Mouse (Mus musculus) liver, embryonic 13.5 days (tissue): ENCODE measurements around the gene Ece1. TPM values are rescaled to one million over a fixed set of nuclear protein-coding genes. Genes with fewer than 3 reads are reported as not detected.

Source experiments
- ATAC-seq: fragments of 200-750 bp; cut with Nextera tagmentation; 2 replicates; pipeline ENCODE4 v1.8.0; 2017; ENCODE audit warnings: low read depth, mild to moderate bottlenecking, moderate number of reproducible peaks, moderate library complexity
- DNase-seq: peaks from one replicate; pipeline ENCODE4 v3.0.0; 2022
- H3K27ac ChIP-seq: fragments of 300-500 bp; sonication (generic); 2 replicates; pipeline ENCODE4 v1.5.1; 2015; ENCODE audit warnings: moderate library complexity, mild to moderate bottlenecking, inconsistent platforms
- H3K27me3 ChIP-seq: fragments of 300-500 bp; sonication (generic); 2 replicates; pipeline ENCODE4 v1.6.1; 2015; ENCODE audit warnings: mild to moderate bottlenecking, inconsistent platforms
- H3K36me3 ChIP-seq: fragments of 300-500 bp; sonication (generic); 2 replicates; pipeline ENCODE4 v1.6.1; 2015; ENCODE audit warnings: mild to moderate bottlenecking, inconsistent platforms
- H3K4me1 ChIP-seq: fragments of 300-500 bp; sonication (generic); replicated peaks from 2 replicates; pipeline ENCODE4 v1.6.1; 2015; ENCODE audit warnings: inconsistent platforms
- H3K4me2 ChIP-seq: fragments of 300-500 bp; sonication (generic); 2 replicates; pipeline ENCODE4 v1.6.1; 2015; ENCODE audit warnings: inconsistent platforms, mild to moderate bottlenecking, moderate library complexity
- H3K4me3 ChIP-seq: fragments of 300-500 bp; sonication (generic); replicated peaks from 2 replicates; pipeline ENCODE4 v1.5.1; 2015; ENCODE audit warnings: mild to moderate bottlenecking, inconsistent platforms
- H3K9ac ChIP-seq: fragments of 300-500 bp; sonication (generic); 2 replicates; pipeline ENCODE4 v1.6.1; 2015; ENCODE audit warnings: mild to moderate bottlenecking, inconsistent platforms
- H3K9me3 ChIP-seq: fragments of 300-500 bp; sonication (generic); replicated peaks from 2 replicates; pipeline ENCODE4 v1.6.1; 2016; ENCODE audit warnings: inconsistent platforms
- WGBS: fragments of 180-500 bp; shearing (Covaris S2); methylation state at CpG from one replicate; pipeline ENCODE4 v1.1.7; 2015; ENCODE audit not compliant: insufficient replicate concordance; 5-methylcytosine and 5-hydroxymethylcytosine counted together
- polyA plus RNA-seq: library from polyadenylated mRNA; unstranded; fragments of >200 nt; fragmentation: Nextera tagmentation; extraction: Ambion mirVana; gene quantifications from 2 replicates; pipeline ENCODE4 v1.2.1, GENCODE M21; 2015

The Ece1 gene
- polyA plus RNA-seq, 1 experiment from 2014 or later, result 12.3 TPM

DNA sequence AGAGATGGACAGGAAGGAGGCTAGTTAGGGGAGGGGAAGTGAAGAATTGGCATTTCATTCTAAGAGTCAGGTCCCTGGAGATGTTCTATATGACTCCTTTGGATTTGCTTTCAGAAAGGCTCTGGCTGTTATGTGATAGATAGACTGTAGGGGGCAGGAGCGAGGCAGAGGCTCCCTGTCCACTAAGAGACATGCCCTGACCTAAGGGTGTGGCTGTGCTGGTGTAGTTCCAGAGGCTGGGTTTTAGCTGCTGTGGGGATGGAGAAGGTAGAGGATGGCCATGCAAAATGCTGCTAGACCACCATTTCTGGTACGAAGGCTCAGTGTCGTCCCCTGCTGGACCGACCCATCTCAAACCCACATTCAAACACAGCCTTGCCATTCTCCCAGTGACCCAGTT lies 8.9 kb downstream of the Ece1 start:
- Histone ChIP-seq H3K36me3 (no peaks in the 10 kb centered on the region), H3K27ac (no peak overlapping the region), H3K9me3 (no peaks in the 10 kb centered on the region), H3K4me2 (no peak overlapping the region), H3K27me3 (peaks cover 21% of the 10 kb centered on the region), H3K9ac (no peak overlapping the region), H3K4me1 (peaks cover 73% of the 10 kb centered on the region), H3K4me3 (no peak overlapping the region)
- no peak for ATAC-seq
- WGBS, result 52% methylated on average over 4 of the region's 4 CpGs
- DNase-seq, result no peak

DNA sequence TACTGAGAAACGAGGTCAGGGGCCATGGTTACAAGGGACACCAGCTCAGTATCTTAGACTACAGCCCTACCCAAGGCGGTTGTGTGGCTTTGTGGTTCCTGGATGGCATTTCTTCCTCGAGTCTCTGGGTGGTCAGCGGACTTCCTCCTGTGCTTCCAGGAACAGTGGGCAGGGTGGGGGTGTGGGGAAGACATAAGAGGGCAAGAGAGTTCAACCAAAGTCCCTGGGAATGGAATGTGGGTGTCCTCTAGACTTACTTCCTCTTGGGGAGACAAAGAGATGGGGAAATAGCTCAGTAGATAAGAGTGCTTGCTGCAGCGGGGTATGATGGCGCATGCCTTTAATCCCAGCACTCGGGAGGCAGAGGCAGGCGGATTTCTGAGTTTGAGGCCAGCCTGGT lies 9.4 kb downstream of the Ece1 start:
- Histone ChIP-seq H3K4me2 (no peak overlapping the region), H3K4me1 (peaks cover 69% of the 10 kb centered on the region), H3K9me3 (no peaks in the 10 kb centered on the region), H3K9ac (no peak overlapping the region), H3K4me3 (no peak overlapping the region), H3K36me3 (no peaks in the 10 kb centered on the region), H3K27ac (no peak overlapping the region), H3K27me3 (peaks cover 17% of the 10 kb centered on the region)
- 17% methylated on average over 8 of the region's 8 CpGs for WGBS
- no peak for DNase-seq
- no peak for ATAC-seq

DNA sequence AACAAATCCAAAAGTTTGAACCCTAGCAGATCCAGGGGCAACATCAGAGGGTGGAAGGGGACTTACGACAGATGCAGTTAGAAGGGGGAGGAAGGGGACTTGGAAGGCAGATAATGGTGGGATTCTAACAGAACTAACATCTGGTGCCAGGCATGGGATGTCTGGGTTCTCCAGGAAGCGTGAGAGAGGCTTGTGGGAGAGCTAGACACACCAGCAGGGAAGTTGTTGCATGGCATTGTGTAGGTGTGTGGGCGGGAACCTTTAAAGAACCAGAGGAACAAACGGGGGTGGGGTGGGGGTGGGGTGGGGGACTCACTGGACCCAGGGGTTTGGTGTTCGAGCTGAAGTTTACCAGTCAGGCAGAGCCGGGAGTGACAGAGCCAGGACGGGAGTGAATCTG lies 12.3 kb downstream of the Ece1 start:
- Histone ChIP-seq H3K36me3 (no peaks in the 10 kb centered on the region), H3K4me3 (no peak overlapping the region), H3K4me2 (no peak overlapping the region), H3K9ac (no peak overlapping the region), H3K9me3 (no peaks in the 10 kb centered on the region), H3K27me3 (0 out of 2 replicates have a peak, but pooled peaks cover 5% of the 10 kb centered on the region), H3K4me1 (peaks cover 57% of the 10 kb centered on the region), H3K27ac (no peak overlapping the region)
- DNase-seq (no peak), ATAC-seq (no peak)
- 30% methylated on average over 7 of the region's 7 CpGs for WGBS

DNA sequence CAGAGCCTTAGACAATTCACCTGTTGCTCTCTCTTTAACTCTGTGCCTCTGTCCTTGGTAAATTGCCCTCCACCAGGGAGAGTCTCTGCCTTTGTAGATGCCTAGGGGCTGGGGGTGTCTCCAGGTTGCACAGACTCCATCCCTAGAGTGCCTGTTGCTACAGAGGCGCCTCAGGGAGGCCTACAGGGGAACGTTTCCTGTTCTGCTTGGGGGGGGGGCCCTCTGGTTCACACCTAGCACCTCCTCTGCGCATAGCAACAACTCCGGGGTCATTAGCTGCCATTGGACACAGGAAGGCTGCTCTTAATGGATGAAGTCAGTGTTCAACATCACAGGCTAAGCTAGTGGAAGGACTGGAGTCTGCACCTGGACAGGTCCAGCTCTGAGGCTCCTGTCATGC lies 12.8 kb downstream of the Ece1 start:
- H3K4me1 ChIP-seq, result peaks cover 53% of the 10 kb centered on the region
- no peak overlapping the region for H3K27ac ChIP-seq
- DNase-seq (no peak), ATAC-seq (no peak)
- WGBS, result 19% methylated on average over 4 of the region's 4 CpGs
- H3K27me3 ChIP-seq, result 0 out of 2 replicates have a peak, but pooled peaks cover 5% of the 10 kb centered on the region
- H3K36me3 ChIP-seq, result no peaks in the 10 kb centered on the region
- no peak overlapping the region for H3K4me2 ChIP-seq
- no peaks in the 10 kb centered on the region for H3K9me3 ChIP-seq
- no peak overlapping the region for H3K9ac ChIP-seq
- no peak overlapping the region for H3K4me3 ChIP-seq

DNA sequence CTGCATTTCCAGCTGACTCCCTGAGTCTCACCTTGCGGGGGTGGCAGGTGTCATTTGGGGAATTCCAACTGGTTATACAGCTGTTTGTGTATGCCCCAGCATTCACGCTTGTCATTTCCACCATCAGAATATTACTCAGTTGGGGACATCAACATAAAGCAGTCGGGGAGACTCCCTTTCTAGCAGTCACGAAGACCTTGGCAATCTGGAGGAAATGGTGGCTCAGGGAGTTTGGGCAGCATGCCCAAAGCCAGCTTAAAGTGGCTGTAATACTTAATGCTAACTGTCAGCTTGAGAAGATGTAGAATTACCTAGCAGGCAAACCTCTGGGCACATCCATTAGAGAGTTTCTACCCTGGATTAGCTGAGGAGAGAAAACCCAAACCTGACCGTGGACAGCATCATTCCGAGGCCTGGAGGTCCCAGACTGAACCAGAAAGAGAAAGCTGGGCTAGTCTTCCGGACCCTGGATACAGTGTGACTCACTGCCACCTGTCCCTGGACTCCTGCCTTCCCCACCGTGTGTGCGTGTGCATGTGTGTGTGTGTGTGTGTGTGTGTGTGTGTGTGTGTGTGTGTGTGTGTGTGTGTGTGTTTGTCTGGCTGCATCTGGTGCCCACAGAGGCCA lies 13.5 kb downstream of the Ece1 start:
- Histone ChIP-seq H3K9ac (no peak overlapping the region), H3K36me3 (no peaks in the 10 kb centered on the region), H3K4me1 (peaks cover 45% of the 10 kb centered on the region), H3K27me3 (0 out of 2 replicates have a peak, but pooled peaks cover 5% of the 10 kb centered on the region), H3K4me3 (no peak overlapping the region), H3K9me3 (no peaks in the 10 kb centered on the region), H3K4me2 (no peak overlapping the region), H3K27ac (no peak overlapping the region)
- DNase-seq (no peak), ATAC-seq (no peak)
- 57% methylated on average over 9 of the region's 9 CpGs for WGBS

DNA sequence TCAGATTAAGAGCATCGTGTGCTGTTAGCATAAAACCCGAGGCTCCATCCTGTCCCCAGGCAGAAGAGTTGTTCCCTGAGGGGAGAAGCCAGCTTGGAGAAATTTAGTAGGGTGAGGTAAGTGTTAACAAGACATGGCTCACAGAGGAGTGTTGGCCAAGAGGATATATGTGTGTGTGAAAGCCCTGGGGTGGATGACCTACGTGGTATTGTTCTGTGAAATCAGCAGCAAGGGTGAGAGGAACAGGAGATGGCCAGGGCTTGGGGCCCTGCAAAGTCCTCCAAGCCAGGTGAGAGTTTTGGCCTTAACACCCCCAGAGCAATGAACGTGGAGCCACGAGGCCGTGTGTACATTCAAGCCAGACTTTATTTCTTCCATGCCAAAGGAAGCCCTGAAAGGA lies 14.8 kb downstream of the Ece1 start:
- no peak overlapping the region for H3K27ac ChIP-seq

DNA sequence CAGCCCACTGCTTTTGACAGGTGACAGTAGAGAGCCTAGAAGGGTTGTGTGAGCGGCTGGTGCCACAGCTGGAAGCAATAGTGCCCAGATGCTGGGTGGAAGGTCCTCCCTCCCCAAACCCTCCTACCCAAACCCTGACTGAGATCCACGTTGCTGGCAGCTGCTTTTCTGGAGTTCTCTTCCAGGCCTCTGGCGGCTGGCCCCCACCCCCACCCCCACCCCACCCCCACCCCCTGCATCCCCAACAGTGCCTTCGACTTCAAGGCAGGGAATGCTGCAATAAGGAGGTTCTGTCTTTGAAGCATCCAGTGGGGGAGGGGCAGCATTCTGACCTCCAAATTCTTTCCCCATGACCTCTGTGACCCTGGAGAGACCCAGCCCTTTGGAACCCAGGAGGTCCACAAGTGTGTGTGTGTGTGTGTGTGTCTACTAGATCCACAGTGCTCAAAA lies 15.4 kb downstream of the Ece1 start:
- WGBS, result 30% methylated on average over 4 of the region's 4 CpGs
- H3K27ac ChIP-seq, result no peak overlapping the region
- no peak for ATAC-seq

More for the DNA sequence above, 14.8 kb downstream of the Ece1 start:
- Histone ChIP-seq H3K4me1 (peaks cover 41% of the 10 kb centered on the region), H3K9me3 (no peaks in the 10 kb centered on the region), H3K4me3 (no peak overlapping the region), H3K4me2 (no peak overlapping the region), H3K9ac (no peak overlapping the region), H3K27me3 (0 out of 2 replicates have a peak, but pooled peaks cover 5% of the 10 kb centered on the region), H3K36me3 (no peaks in the 10 kb centered on the region)
- DNase-seq (no peak), ATAC-seq (no peak)
- 56% methylated on average over 6 of the region's 6 CpGs for WGBS

DNA sequence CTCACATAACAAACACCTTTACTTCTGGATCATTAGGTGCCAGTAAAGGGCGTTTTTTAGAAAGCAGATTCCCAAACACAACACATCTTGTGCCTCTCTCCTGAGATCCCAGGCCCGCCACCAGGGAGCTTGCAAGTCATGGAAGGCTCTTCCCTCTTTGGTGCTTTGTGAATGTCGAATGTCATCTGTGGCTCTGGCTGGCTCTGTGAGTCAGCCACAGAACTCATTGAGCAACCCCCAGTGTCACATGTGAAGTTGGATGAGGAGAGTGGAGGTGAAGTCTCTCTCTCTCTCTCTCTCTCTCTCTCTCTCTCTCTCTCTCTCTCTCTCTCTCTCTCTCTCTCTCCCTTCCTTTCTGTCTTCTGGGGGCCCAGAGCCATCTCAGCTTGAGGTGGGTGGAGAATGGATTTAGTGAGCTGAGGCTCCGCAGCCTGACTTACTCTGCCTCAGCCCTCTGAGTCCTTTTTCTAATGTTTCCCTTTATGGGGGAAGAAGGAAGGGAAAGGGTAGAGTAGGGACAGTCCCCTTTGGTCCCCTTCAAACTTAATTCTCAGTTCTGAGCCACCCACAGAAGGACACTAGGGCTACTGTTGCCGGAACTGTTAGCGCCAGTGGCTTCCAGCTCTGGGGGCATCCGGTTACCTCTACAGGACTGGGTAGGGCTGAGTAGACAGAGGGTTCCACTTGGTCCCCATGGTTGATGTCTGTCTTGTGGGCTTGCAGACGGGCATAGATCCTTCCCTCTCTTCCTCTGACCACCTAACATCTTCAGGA lies 17.5 kb downstream of the Ece1 start:
- Histone ChIP-seq H3K4me3 (no peak overlapping the region), H3K4me2 (no peak overlapping the region), H3K36me3 (no peaks in the 10 kb centered on the region), H3K9ac (no peak overlapping the region), H3K27me3 (no peaks in the 10 kb centered on the region), H3K27ac (no peak overlapping the region), H3K4me1 (peaks cover 38% of the 10 kb centered on the region), H3K9me3 (no peaks in the 10 kb centered on the region)
- DNase-seq (no peak), ATAC-seq (no peak)
- 63% methylated on average over 8 of the region's 8 CpGs for WGBS

More for the DNA sequence above, 15.4 kb downstream of the Ece1 start:
- DNase-seq, result no peak
- Histone ChIP-seq H3K9me3 (no peaks in the 10 kb centered on the region), H3K9ac (no peak overlapping the region), H3K4me3 (no peak overlapping the region), H3K4me2 (no peak overlapping the region), H3K36me3 (no peaks in the 10 kb centered on the region), H3K4me1 (peaks cover 43% of the 10 kb centered on the region), H3K27me3 (0 out of 2 replicates have a peak, but pooled peaks cover 5% of the 10 kb centered on the region)

DNA sequence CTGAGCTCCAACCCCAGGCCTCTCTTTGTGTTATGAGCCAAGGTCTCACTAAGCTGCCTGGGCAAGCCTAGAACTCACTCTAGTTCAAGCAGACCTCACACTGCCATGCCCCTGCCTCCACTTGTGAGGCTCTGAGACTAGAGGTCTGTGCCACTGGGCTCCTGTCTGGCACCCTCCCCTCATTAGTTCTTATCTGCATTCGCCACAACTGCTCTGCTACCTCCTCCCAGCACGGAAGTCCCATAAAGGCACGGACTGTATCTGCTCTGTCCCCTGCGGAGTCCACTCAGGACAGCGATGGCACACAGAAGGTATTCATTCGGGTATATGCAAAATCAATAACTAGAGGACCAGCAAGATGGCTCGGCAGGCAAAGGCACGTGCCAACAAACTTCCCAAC lies 19.4 kb downstream of the Ece1 start:
- Histone ChIP-seq H3K4me2 (0 out of 2 replicates have a peak overlapping the region, but pooled peaks have one; percentile 8), H3K4me1 (peaks cover 35% of the 10 kb centered on the region), H3K4me3 (no peak overlapping the region), H3K9ac (peak overlapping the region; percentile 11; the same call in 1 of the 2 replicates), H3K9me3 (no peaks in the 10 kb centered on the region), H3K27ac (no peak overlapping the region), H3K36me3 (no peaks in the 10 kb centered on the region), H3K27me3 (no peaks in the 10 kb centered on the region)
- 45% methylated on average over 8 of the region's 8 CpGs for whole genome bisulfite sequencing
- DNase-seq (no peak), ATAC-seq (peak; percentile 85)

DNA sequence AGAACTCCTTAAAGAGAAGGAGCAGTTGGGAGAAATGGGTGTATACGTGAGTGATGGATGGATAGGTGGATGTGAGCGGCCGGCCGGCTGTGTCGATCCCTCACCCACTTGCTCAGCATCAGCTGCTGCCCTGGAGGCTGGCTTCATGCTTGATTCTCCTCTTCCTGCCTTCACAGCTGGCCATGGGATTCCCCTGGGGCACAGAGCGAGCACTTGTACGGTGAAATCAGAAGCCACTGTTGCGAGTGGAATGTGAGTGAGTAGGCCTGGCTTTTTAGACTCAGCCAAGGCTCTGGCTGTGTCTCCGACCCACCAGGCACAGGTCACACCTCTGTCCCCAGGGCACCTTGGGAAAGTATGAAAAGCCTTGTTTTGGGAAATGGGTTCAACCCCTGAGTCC lies 20.6 kb downstream of the Ece1 start:
- ATAC-seq (no peak), DNase-seq (no peak)
- H3K4me2 ChIP-seq, result no peak overlapping the region
- H3K27me3 ChIP-seq, result no peaks in the 10 kb centered on the region
- H3K4me1 ChIP-seq, result peaks cover 38% of the 10 kb centered on the region
- H3K27ac ChIP-seq, result no peak overlapping the region
- no peaks in the 10 kb centered on the region for H3K9me3 ChIP-seq
- H3K9ac ChIP-seq, result no peak overlapping the region
- H3K36me3 ChIP-seq, result no peaks in the 10 kb centered on the region
- H3K4me3 ChIP-seq, result no peak overlapping the region
- WGBS, result 85% methylated on average over 9 of the region's 9 CpGs

DNA sequence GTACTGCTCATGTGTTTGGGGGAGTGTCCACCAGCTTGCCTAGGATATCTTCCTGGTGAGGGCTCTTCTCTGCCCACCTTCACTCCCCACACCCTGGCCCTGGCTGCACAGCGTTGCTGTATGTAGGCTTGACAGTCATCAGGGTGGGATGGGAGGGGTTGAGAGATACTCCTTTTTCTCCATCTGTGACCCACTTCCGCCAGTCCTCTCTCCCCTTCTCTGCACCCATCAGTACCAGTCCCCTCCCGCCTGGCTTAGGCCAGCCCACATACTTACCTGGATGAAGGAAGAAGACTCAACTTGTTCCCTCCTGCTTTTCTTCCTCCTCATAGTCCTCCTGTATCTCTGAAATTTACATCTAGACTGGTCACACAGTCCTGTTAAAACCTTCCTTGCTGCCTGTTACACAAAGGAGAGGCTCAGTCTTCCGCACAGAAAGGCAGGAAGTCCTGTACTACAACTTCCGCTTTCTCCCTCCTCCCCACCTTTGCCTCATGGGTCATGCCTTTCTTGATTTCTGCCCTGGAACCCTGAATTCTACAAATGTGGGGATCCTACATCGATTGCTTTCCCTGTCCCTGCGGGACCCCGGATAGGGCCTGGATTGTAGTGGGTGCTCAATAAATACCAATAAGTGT lies 21.6 kb downstream of the Ece1 start:
- Histone ChIP-seq H3K4me3 (no peak overlapping the region), H3K36me3 (peaks cover 2% of the 10 kb centered on the region; the same call in 1 of the 2 replicates), H3K9me3 (no peaks in the 10 kb centered on the region), H3K27ac (no peak overlapping the region), H3K27me3 (no peaks in the 10 kb centered on the region), H3K4me2 (no peak overlapping the region), H3K4me1 (peaks cover 43% of the 10 kb centered on the region), H3K9ac (no peak overlapping the region)
- ATAC-seq, result no peak
- 72% methylated on average over 8 of the region's 8 CpGs for WGBS
- DNase-seq, result no peak
